Mouse (Mus musculus) testis, adult 2 months (tissue): ENCODE results near the gene Fstl4.

ENCODE experiments used
- CTCF ChIP-seq: fragments of 200-500 bp; IDR thresholded peaks from 2 replicates; pipeline ENCODE4 v1.5.1; 2012; ENCODE audit warnings: low read depth, mild to moderate bottlenecking, inconsistent platforms, low read length, moderate library complexity; ENCODE audit not compliant: control insufficient read depth, insufficient read depth, insufficient replicate concordance
- POLR2A ChIP-seq: fragments of 200-500 bp; IDR thresholded peaks from 2 replicates; pipeline ENCODE4 v1.6.1; 2012; ENCODE audit warnings: low read depth, mild to moderate bottlenecking, inconsistent platforms, low read length, moderate library complexity; ENCODE audit not compliant: control insufficient read depth

GRCm38 (mm10) chr11:53003361-53003760 is 238.9 kb downstream of the Fstl4 start:
- no peak for TF ChIP-seq POLR2A
- TF ChIP-seq CTCF, result no peak
